Mouse (Mus musculus) adrenal gland, adult 8-10 months (tissue): ENCODE data around the gene Jam2. TPM values are rescaled to one million over a fixed set of nuclear protein-coding genes. Genes with fewer than 3 reads are reported as not detected.

Experiments
- DNase-seq: peaks from one replicate; pipeline ENCODE4 v3.0.0; 2022
- total RNA-seq, 4 experiments: library from RNA; stranded (reverse); gene quantifications; 2 replicates each; pipeline ENCODE4 v1.2.4; 2022

Jam2 gene
- total RNA-seq, 4 experiments from 2014 or later, result 10.0 to 22.1 (median 17.4) TPM

GRCm38 (mm10) chr16:84853492-84853891, 79.6 kb downstream of the Jam2 start:
- no peak for DNase-seq

- DNase-seq, result no peak
Observed at GRCm38 (mm10) chr16:84864656-84865055, 90.7 kb downstream of the Jam2 start.

GRCm38 (mm10) chr16:84873805-84874204, 99.9 kb downstream of the Jam2 start:
- no peak for DNase-seq

GRCm38 (mm10) chr16:84875012-84875717, 101.2 kb downstream of the Jam2 start:
- DNase-seq, result no peak

Other genes with a start within 250 kb of the Jam2 start
- 10 to 100 TPM; 37.0 to 43.3 (median 40.7) TPM for gene Mrpl39, start 38.4 kb upstream of the Jam2 start, total RNA-seq
- gene Gabpa, start 60.8 kb downstream of the Jam2 start, total RNA-seq, result 10 to 100 TPM; 36.5 to 38.9 (median 37.6) TPM
- gene Atp5j, start 61.5 kb downstream of the Jam2 start, total RNA-seq, result 100 to 1,000 TPM; 360 to 502 (median 410) TPM